Mouse (Mus musculus) adrenal gland, adult 8-10 months (tissue): ENCODE measurements at regions not wholly inside any gene's neighbourhood (a gene's known extent, or its start where the extent isn't known, plus 50 kb on each side); places are given as distances from the start of the nearest gene placed in this dataset.

Experiments used
- DNase-seq: peaks from one replicate; pipeline ENCODE4 v3.0.0; 2022

GRCm38 (mm10) chr16:77166722-77167121 is 153.2 kb downstream of the Usp25 start:
- no peak for DNase-seq

GRCm38 (mm10) chr16:77173026-77173692 is 159.7 kb downstream of the Usp25 start:
- peak; percentile 20 for DNase-seq

GRCm38 (mm10) chr16:77174744-77175432 is 161.4 kb downstream of the Usp25 start:
- no peak for DNase-seq

GRCm38 (mm10) chr16:77180990-77181389 is 167.5 kb downstream of the Usp25 start:
- no peak for DNase-seq
